Mouse (Mus musculus) splenic B cell, adult 2 months (primary cell): ENCODE data around the gene Fads3.

Experiments used
- DNase-seq: peaks from one replicate; pipeline ENCODE4 v3.0.0-alpha.2; 2011; ENCODE audit warnings: low read depth, low spot score
- H3K27me3 ChIP-seq: 2 replicates; pipeline ENCODE4 v1.6.1; 2012; ENCODE audit warnings: mild to moderate bottlenecking, low read length, moderate library complexity, mixed read lengths; ENCODE audit not compliant: control insufficient read depth, poor library complexity, insufficient read depth, severe bottlenecking
- H3K36me3 ChIP-seq: 2 replicates; pipeline ENCODE4 v1.6.1; 2012; ENCODE audit warnings: mild to moderate bottlenecking, low read length, moderate library complexity, mixed read lengths; ENCODE audit not compliant: control insufficient read depth, poor library complexity, insufficient read depth, severe bottlenecking

Fads3 gene

DNA sequence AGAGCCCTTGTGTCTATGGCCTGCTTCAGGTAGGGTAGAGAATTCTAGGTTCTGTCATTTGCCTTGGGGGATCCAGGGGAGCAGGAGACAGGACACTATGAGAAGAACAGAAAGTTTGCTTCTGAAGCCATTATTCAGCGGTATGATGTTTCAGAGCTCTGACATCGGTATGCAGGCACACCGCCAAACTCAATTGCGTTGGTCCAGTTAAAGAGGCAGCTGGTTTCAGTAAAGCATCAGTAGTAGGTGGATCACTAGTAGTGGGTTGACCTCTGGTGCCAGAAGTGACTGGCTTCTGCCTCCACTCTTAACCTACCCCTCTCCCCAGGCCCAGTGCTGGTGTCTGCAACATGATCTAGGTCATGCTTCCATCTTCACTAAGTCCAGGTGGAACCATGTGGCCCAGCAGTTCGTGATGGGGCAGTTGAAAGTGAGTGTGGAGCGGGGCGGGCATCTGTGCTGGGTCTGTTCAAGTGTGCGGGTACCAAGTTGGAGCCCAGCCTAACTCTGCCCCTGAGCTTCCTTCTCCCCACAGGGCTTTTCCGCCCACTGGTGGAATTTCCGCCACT lies 12.4 kb downstream of the Fads3 start:
- H3K27me3 ChIP-seq, result no peaks in the 10 kb centered on the region
- DNase-seq, result no peak
- H3K36me3 ChIP-seq, result no peaks in the 10 kb centered on the region

DNA sequence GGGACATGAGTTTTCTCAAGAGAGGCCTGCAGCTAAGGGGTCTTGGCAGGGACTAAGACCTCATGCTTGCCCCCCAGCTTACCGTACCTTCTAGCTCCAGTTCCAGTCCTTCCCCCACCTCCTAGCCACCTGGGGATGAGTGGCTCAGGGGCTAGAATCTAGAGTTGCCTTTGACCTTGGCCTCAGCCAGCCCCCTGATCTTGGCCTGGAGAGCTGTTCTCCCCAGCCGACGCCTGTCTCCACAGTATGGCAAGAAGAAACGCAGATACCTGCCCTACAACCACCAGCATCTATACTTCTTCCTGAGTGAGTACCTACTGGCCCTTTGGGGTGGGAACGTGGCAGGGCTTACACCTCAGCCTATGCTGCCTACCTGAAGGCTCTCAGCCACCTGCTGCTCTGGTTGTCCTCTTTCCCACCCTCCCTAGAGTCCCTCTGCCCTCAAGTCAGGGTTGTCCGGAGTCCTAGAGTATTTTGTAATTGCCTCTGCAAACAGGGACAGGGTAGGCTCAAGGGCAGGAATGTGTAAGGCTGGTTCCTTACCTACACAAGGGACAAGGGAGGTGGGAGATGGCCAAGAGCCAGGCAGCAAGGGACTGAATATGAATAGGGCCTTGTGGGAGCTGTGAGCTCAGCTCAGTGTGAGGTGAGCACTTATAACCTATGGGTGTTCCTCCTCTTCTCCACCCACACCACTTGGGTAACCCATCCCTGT lies 13.1 kb downstream of the Fads3 start:
- Histone ChIP-seq H3K36me3 (no peaks in the 10 kb centered on the region), H3K27me3 (no peaks in the 10 kb centered on the region)
- no peak for DNase-seq

DNA sequence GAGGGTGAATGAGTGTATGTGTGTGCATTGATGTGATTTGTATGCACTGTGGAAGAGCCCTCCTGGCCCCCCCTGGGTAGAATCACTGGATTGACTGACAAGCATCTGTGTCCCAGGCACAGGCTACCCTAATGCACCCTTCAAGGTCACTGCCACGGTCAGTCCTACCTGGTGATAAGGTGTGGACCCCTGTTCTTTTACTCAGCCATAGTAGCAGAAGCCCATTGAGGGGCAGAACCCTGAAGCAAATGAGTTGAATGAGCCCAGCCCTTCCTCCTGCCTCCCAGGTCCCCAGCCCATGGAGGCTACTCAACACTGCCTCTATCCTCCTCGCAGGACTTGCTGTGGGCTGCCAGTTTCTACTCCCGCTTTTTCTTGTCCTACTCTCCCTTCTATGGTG lies 13.9 kb downstream of the Fads3 start:
- Histone ChIP-seq H3K36me3 (no peaks in the 10 kb centered on the region), H3K27me3 (no peaks in the 10 kb centered on the region)
- DNase-seq, result no peak

DNA sequence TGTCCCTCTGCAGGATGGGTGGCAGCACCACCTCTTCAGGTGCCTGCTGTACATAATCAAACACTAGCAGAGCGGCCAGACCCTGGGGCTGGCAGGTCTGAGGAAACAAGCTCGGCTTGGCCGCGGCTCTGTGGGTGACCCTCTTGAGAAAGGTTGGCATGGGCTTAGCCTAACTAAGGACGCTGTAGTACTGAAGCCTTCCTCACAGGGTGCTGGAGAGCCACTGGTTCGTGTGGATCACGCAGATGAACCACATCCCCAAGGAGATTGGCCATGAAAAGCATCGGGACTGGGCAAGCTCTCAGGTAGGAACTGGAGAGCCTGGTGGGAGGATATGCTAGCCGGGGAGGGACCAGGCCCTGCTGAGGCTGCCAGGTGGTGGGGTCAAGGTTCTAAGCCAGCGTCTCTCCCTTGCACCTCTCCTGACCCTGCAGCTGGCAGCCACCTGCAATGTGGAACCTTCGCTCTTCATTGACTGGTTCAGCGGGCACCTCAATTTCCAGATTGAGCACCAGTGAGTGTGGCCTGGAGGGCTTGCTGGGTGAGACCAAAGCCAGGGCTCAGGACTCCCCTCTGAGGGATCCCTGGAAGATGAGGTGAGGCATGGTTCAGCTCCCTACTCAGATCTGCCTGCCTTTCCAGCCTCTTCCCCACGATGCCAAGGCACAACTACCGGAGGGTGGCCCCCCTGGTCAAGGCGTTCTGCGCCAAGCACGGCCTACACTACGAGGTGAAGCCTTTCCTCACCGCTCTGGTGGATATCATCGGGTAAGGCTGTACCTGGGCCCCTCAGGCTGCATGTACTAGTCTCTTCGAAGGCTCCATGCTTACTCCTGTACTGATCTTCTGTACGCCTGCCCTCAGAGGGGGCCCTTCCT lies 14.7 kb downstream of the Fads3 start:
- DNase-seq, result no peak
- Histone ChIP-seq H3K36me3 (no peaks in the 10 kb centered on the region), H3K27me3 (no peaks in the 10 kb centered on the region)

DNA sequence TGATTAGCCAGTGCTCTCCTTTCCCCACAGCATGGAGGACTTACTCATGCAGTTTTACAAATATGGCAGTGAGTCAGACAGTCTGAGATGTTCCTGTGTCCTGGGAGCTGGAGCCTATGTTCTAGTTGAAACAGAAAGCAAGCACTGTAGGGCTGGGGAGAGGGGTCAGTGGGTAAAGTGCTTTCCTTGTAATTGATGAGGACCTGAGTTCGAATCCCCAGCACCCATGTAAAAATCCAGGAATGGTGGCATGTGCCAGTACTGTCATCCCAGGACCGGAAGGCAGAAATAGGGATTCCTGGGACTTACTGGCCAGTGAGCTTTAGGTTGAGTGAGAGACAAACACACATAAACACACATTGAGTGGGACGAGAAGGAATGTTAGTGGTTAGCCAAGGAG lies 15.3 kb downstream of the Fads3 start:
- no peaks in the 10 kb centered on the region for H3K36me3 ChIP-seq
- no peaks in the 10 kb centered on the region for H3K27me3 ChIP-seq
- no peak for DNase-seq

DNA sequence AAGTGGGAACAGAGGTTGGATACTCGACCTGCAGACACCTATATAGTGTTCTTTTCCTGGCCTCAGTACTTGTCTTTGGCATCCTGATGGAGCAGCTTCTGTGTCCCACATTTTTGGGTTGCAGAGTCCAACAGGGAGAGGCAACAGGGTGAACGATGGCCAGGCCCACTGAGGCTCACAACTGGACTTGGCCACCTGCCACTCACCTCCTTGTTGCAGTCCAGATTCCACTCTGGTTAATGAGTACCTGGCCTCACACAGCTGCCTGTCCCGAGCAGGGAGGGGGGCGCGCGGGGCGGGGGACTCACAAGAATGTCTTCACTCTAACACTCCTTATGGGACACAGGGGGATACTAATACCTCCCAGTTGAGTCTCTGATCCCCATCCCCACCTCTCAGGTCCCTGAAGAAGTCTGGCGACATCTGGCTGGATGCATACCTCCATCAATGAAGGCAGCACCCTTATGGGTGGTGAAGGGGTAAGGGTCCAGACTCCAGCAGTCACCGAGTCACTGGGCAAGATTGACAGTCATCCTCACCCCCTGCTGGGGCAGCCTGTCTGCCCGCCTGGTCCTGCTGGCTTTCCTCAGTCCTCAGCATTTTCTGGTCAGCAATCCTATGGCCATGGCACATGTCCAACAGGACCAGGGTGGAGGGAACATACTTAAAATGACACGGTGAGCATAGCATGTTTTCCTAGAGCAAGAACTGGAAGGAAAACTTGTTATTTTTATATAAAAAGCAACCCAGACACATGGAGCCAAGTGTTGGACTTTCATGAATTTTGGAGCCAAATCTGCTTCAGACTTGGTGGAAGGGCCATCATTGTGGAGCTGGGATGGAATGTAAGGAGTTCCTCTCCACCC lies 16.4 kb downstream of the Fads3 start:
- H3K36me3 ChIP-seq, result no peaks in the 10 kb centered on the region
- no peaks in the 10 kb centered on the region for H3K27me3 ChIP-seq
- DNase-seq, result no peak

DNA sequence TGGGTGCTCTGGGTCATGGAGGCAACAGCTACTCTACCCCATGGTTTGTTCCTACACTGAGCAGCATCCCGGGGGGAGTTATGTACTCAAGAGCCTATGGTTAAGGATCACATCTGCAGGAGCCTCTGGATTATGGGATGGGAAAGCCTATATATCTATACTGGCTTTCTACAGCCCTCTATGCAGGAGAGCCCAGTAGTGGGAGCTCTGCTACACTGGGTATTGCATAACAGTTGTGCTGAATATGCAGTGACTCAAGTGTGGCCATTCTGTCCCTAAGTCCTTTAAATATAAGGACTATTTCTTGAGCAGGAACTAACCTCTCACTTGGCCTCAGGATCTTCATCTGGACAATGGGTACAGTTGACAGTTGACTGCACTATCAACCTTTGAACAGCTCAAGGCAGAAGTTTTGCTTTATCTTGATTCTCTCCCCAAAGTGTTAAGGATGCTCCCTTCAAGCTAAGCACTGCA lies 17.0 kb downstream of the Fads3 start:
- Histone ChIP-seq H3K36me3 (no peaks in the 10 kb centered on the region), H3K27me3 (no peaks in the 10 kb centered on the region)

DNA sequence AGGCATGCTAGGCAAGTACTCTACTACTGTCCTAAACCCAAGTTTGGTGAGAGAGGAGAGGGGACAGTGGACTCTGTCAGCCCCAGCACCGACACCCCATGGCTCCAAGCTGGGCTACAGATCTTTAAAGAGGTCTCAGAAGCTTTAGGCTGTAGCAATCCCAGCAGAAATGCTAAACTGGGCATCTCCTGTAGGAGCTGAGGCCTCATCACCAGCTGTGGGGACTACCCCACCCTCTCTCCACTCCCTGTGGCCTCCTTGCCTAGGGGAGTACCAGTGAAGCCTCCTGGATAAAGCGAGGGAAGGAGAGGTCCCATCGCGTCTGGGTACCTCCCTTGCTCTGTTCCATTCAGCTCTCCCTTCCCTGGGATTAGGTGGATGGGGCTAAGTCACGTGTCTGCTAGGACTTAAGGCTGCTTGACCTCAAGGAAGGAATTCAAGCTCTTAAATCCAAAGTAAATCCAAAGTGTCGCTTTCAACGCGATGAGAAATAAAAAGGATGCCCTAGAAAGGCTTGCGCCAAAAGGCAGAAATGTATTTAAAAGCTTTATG lies 17.6 kb downstream of the Fads3 start:
- Histone ChIP-seq H3K27me3 (no peaks in the 10 kb centered on the region), H3K36me3 (no peaks in the 10 kb centered on the region)
- no peak for DNase-seq

More for the DNA sequence above, 17.0 kb downstream of the Fads3 start:
- no peak for DNase-seq

DNA sequence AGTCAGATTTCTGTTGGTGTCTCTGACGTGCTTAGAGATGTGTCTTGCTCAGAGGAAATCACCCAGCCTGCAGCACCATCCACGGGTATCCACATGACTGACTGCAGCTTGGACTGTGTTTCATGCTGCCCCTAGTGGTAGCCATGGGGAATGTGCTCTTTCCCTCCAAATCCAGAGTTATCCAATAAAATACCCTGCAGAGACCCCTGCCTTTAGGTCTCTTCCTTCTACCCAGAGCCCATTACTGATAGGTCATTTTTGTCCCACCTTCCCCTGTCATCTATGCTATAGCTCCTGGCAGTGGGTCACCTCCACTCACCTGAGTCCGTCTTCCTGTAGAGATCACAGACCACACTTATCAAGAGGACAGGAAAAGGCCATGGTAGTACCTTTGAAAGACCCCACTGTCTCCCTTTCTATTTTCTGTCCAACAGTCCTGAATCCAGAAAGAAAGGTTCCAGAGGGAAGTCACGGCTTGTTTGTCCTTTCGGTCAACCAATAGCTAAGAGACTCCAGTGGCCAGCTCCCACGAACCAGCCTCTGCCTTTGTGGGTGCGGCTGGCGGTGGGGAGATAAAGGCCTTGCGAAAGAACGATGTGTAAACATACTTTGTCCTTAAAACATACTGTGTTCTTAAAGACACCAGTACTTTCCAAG lies 18.7 kb downstream of the Fads3 start:
- DNase-seq, result peak; percentile 49
- Histone ChIP-seq H3K36me3 (no peaks in the 10 kb centered on the region), H3K27me3 (no peaks in the 10 kb centered on the region)

DNA sequence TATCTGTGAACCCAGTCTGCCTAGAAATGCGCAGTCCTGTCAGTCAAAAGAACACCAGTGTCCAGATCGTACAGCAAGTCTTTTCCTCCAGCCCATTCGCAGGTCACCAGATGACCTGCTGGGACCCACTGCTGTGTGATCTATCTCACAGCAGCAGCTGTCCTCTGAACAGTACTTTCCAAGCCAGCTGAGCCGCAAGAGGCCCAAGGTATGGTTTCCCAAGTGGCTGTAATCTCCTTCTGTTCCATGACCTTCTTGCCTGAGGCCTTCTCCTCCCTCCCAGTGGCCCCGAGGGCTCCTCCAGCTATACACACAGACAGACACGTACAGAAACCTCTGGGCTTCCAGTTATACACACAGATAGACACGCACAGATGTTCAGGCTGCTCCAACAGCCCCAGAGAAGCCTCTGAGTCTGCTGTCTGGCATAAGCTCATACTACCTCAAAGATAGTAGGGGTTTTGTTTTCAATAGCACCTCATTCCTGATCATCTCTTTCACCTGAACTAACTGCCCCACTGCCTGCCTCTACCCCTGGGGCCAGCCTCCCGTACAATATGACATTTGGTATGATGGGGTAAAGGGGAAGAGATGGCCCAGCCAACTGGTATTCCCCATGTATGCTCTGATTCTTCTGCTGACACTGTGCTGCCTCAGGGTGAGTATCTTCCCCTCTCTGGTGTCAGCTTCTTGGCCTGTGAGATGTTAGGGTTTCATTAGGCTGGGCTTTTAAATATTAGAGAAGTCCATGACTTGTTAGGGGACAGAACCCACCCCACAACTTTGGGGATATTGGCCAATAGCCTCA lies 19.6 kb downstream of the Fads3 start:
- DNase-seq, result no peak
- Histone ChIP-seq H3K36me3 (no peaks in the 10 kb centered on the region), H3K27me3 (no peaks in the 10 kb centered on the region)

DNA sequence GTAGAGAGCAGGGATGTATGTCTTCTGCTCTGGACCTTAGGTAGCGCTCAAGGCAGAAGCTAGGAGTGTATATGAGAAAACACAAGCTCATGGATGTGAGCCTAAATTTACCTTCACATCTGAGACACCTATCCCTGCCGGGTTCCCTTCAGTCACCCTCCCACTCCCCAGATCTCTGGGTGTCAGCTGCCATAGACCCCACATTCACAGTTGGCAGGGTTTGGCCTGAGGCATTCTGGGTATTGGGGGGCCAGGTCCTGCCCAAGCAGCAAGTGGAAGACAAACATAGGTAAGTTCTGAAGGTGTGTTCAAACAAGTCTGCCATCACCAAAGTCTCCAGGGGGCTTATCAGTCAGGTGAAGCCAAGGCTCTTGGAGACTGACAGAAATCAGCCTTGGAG lies 20.3 kb downstream of the Fads3 start:
- DNase-seq, result no peak
- no peaks in the 10 kb centered on the region for H3K36me3 ChIP-seq
- no peaks in the 10 kb centered on the region for H3K27me3 ChIP-seq

DNA sequence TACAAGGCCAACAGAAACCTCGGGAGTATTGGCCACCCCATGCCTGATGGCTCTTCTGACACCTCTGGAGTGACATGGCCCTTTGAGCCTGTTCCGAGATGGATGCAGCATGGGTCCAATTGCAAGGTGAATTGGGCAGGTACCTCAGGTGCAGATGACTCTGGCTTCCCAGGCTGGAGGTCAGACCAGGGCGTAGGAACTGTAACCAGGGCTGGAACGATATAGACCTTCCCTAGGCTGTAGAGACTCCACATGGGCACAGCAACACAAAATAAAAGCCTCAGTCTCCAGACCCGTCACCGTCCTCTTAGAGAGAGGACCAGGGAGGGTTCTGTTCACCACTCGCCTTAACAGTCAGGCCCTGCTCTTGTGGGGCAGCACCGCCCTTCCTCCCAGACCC lies 20.9 kb downstream of the Fads3 start:
- no peaks in the 10 kb centered on the region for H3K27me3 ChIP-seq
- DNase-seq, result no peak
- H3K36me3 ChIP-seq, result no peaks in the 10 kb centered on the region

DNA sequence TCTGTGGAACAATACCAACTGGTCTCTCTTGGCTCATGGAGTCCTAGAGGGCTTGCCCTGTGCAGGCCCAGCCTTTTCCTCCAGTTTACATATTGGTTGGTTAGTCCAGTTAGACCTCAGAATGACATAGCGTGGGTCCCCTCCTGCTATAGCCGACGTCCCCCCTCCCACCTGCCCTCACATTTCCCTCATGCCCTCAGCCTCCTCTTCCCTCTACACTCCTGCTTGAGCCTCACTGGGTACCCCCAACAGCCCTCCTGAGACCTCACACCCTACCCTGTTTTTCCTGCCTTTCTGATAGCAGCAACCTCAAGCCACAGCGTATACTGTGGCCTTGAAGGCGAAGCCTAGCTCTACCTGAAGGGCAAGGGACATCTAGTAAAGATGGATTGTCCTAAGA lies 21.5 kb downstream of the Fads3 start:
- DNase-seq, result no peak
- Histone ChIP-seq H3K36me3 (no peaks in the 10 kb centered on the region), H3K27me3 (no peaks in the 10 kb centered on the region)
